In genomic region chr1:168291001-168291642, GRCm38 (mm10) we compare ENCODE assay signal across 10 mouse cellular contexts.
DNase-seq lines count a peak whose midpoint lies in the region; ATAC-seq and TF ChIP-seq lines count a peak whose summit lies in the region.
"Had no signal": no experiment of that assay in that cellular context is flagged by ENCODE, and none has a peak within 500 bp of the region (broad histone marks: within the 10 kb centered on the region; RNA-seq: fewer than 3 reads in every experiment).

No protein-coding gene starts in this region.

- no peaks in the 10 kb centered on the region for H3K9me3 ChIP-seq in hindbrain, embryonic 16.5 days (ENCODE audit: control insufficient read depth, low read length)
- no peaks in the 10 kb centered on the region for H3K9me3 ChIP-seq in lung, embryonic 16.5 days (ENCODE audit: control insufficient read depth, low read length)
- no peaks in the 10 kb centered on the region for H3K9me3 ChIP-seq in stomach, postnatal 0 days (ENCODE audit: control insufficient read depth, low read length)
- H3K9me3 ChIP-seq: embryonic facial prominence, embryonic 15.5 days had no signal

- 0 out of 2 replicates have a peak, but pooled peaks have one; percentile 16 for ATAC-seq in granulocyte monocyte progenitor cell, adult 5-6 weeks (replicated peaks; ENCODE audit: poor library complexity, severe bottlenecking)
- ATAC-seq in hindbrain, embryonic 16.5 days, result peak; percentile 55
- ATAC-seq in lung, embryonic 16.5 days (ENCODE audit: low read depth), result peak; percentile 65
- no peak for ATAC-seq in stomach, postnatal 0 days (ENCODE audit: low FRiP score, low TSS enrichment)
- no peak for ATAC-seq in CD4-positive, CD25-positive, alpha-beta regulatory T cell, adult 4 months

- peak; percentile 23 to 45 for DNase-seq in left cerebral cortex, postnatal 10 days (ENCODE audit: extremely low spot score in 1 of 2, low spot score in 2 of 2)
- no peak for DNase-seq in left cerebral cortex, postnatal 14 days (ENCODE audit: low spot score in 2 of 2)
- peak; percentile 72 for DNase-seq in adrenal gland, postnatal 25 days
- DNase-seq in stomach, postnatal 0 days (ENCODE audit: low spot score), result no peak

- H3K36me3 ChIP-seq in hindbrain, embryonic 16.5 days (ENCODE audit: control insufficient read depth, insufficient read depth, low read length), result no peaks in the 10 kb centered on the region
- H3K36me3 ChIP-seq in lung, embryonic 16.5 days (ENCODE audit: control insufficient read depth, insufficient read depth, low read length), result no peaks in the 10 kb centered on the region
- H3K36me3 ChIP-seq in stomach, postnatal 0 days (ENCODE audit: control insufficient read depth, insufficient read depth, low read length), result no peaks in the 10 kb centered on the region
- H3K36me3 ChIP-seq: embryonic facial prominence, embryonic 15.5 days had no signal

- no peak overlapping the region for H3K4me3 ChIP-seq in hindbrain, embryonic 16.5 days (ENCODE audit: low read length)
- H3K4me3 ChIP-seq in lung, embryonic 16.5 days (ENCODE audit: low read length), result no peak overlapping the region
- H3K4me3 ChIP-seq in stomach, postnatal 0 days (ENCODE audit: low read depth, low read length), result no peak overlapping the region
- H3K4me3 ChIP-seq: embryonic facial prominence, embryonic 15.5 days had no signal

- WGBS in hindbrain, embryonic 16.5 days, result 21% methylated on average over 11 of the region's 11 CpGs
- WGBS in lung, embryonic 16.5 days, result 44% methylated on average over 11 of the region's 11 CpGs
- 50% methylated on average over 11 of the region's 11 CpGs for WGBS in stomach, postnatal 0 days

- 0 out of 2 replicates have a peak overlapping the region, but pooled peaks have one; percentile 55 for H3K27ac ChIP-seq in hindbrain, embryonic 16.5 days (ENCODE audit: low read depth, low read length)
- H3K27ac ChIP-seq in lung, embryonic 16.5 days (ENCODE audit: low read length), result 0 out of 2 replicates have a peak overlapping the region, but pooled peaks have one; percentile 10
- H3K27ac ChIP-seq in stomach, postnatal 0 days (replicated peaks), result 0 out of 2 replicates have a peak overlapping the region, but pooled peaks have one; percentile 40
- H3K27ac ChIP-seq: embryonic facial prominence, embryonic 15.5 days; macrophage had no signal

- H3K4me1 ChIP-seq in hindbrain, embryonic 16.5 days (ENCODE audit: control insufficient read depth, insufficient read depth, low read depth, low read length), result peaks cover 42% of the 10 kb centered on the region
- H3K4me1 ChIP-seq in lung, embryonic 16.5 days (replicated peaks; ENCODE audit: control insufficient read depth, insufficient read depth, low read length), result peaks cover 43% of the 10 kb centered on the region
- peaks cover 3% of the 10 kb centered on the region; the same call in 1 of the 2 replicates for H3K4me1 ChIP-seq in stomach, postnatal 0 days (replicated peaks; ENCODE audit: control insufficient read depth, insufficient read depth)

- no peak overlapping the region for H3K9ac ChIP-seq in hindbrain, embryonic 16.5 days (ENCODE audit: low read depth, low read length)
- no peak overlapping the region for H3K9ac ChIP-seq in lung, embryonic 16.5 days (ENCODE audit: low read length)
- H3K9ac ChIP-seq in stomach, postnatal 0 days (ENCODE audit: low read length), result no peak overlapping the region
- H3K9ac ChIP-seq: embryonic facial prominence, embryonic 15.5 days had no signal

- no peak for TF ChIP-seq EP300 in stomach, postnatal 0 days (optimal IDR thresholded peaks at IDR 0.05)

- intact Hi-C loops in left cerebral cortex, postnatal 10 days (cut with DNase I), result no loop called here
- intact Hi-C loops in left cerebral cortex, postnatal 14 days (cut with DNase I), result no loop called here

- no peaks in the 10 kb centered on the region for H3K27me3 ChIP-seq in hindbrain, embryonic 16.5 days (replicated peaks; ENCODE audit: control insufficient read depth, insufficient read depth, low read length)
- no peaks in the 10 kb centered on the region for H3K27me3 ChIP-seq in lung, embryonic 16.5 days (ENCODE audit: control insufficient read depth, insufficient read depth, low read depth, low read length)
- no peaks in the 10 kb centered on the region for H3K27me3 ChIP-seq in stomach, postnatal 0 days (ENCODE audit: control insufficient read depth, insufficient read depth, low read length)
- H3K27me3 ChIP-seq: embryonic facial prominence, embryonic 15.5 days had no signal

- TF ChIP-seq CTCF in stomach, postnatal 0 days (IDR thresholded peaks at IDR 0.05; ENCODE audit: low read depth), result no peak

- 0 out of 2 replicates have a peak overlapping the region, but pooled peaks have one; percentile 6 for H3K4me2 ChIP-seq in hindbrain, embryonic 16.5 days (ENCODE audit: low read length)
- H3K4me2 ChIP-seq in lung, embryonic 16.5 days (ENCODE audit: low read depth, low read length), result no peak overlapping the region
- H3K4me2 ChIP-seq in stomach, postnatal 0 days (replicated peaks; ENCODE audit: low read depth), result no peak overlapping the region
- H3K4me2 ChIP-seq: embryonic facial prominence, embryonic 15.5 days had no signal

Comparison
In these comparisons a context has a peak if more than half of its experiments do, and no peak if none do; other contexts are left out.
1. DNase-seq: peak in left cerebral cortex, postnatal 10 days (2 of 2) and adrenal gland, postnatal 25 days (single experiment); none in left cerebral cortex, postnatal 14 days (0 of 2) and stomach, postnatal 0 days (single experiment).
2. ATAC-seq: peak in granulocyte monocyte progenitor cell, adult 5-6 weeks (single experiment), hindbrain, embryonic 16.5 days (single experiment) and lung, embryonic 16.5 days (single experiment); none in stomach, postnatal 0 days (single experiment) and CD4-positive, CD25-positive, alpha-beta regulatory T cell, adult 4 months (single experiment).
3. Peak in every context shown above with its lines, with median percentiles within 50 percentile points of each other: H3K27ac ChIP-seq.